Mouse (Mus musculus): Measurements from ENCODE around the gene Unc93a2.
"Not testable (repeated sequence)": the region's sequence is repeated elsewhere in the genome, so short reads cannot be mapped to it uniquely, and the experiment has no call there.

Gene Unc93a2

DNA sequence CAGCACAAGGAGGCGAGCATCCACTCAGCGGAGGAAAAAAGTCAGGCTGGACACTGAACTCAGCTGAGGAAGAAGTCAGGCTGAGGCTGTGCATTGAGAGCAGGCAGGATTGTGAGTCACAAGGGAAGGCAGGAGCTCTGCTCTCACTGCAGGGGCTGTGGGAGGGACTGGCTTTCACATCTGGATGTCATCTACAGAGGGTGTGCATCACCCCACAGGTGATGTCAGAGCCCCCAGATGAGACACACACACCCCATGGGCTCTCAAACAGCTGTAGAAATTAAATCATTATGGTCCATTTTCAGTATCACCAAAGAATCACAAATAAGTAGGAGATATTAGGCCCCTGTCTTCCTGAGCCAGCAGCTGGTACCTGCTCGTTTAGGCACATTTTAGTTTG is at the start of gene Unc93a2:
Gene Unc93a2, minus strand, starts transcription at position 101 of the 400 bp plus-strand sequence.
- in situ Hi-C loops (cut with MboI, MseI) = not testable (repeated sequence)

DNA sequence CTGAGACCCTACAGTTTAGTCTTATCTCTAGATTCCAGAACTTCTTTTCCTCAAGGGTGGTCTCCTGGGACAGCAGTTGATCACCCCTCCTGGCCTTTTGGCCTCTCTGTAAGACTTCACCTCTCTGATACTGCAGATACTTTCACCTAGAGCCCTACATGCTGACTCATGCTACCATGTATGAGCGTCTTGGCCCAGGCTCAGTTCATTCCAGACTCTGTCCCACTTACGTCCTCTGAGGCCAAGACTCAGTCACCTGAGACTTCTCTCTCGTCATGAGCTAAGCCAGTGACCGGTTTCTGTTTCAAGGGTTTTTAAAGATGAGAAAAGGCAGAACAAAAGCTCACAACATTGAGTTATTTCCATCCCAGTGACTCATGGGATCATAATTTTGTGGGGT is 48.9 kb upstream of the Unc93a2 start:
- in situ Hi-C loops (cut with MboI, MseI) = not testable (repeated sequence)

DNA sequence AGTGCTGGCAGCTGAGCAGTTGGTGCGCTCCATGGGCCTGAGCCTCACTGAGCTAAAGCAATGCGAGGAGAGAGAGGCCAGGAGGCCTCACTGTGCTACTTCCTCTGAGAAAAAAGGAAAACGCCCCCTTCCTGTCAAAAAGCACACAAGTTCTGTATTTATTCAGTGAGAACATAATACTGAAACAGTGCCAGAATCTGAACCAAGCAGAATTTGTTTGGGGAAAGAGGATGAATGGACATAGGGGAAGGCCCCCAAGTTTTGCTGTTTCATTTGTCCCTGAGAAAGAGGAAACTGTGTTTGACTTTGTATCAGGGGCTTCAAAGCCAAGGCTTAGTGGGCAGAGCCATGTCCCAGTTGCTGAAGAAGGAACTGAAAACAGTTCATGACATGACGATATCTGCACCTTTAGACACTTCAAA is 45.0 kb upstream of the Unc93a2 start:
- in situ Hi-C loops (cut with MboI, MseI) = not testable (repeated sequence)

DNA sequence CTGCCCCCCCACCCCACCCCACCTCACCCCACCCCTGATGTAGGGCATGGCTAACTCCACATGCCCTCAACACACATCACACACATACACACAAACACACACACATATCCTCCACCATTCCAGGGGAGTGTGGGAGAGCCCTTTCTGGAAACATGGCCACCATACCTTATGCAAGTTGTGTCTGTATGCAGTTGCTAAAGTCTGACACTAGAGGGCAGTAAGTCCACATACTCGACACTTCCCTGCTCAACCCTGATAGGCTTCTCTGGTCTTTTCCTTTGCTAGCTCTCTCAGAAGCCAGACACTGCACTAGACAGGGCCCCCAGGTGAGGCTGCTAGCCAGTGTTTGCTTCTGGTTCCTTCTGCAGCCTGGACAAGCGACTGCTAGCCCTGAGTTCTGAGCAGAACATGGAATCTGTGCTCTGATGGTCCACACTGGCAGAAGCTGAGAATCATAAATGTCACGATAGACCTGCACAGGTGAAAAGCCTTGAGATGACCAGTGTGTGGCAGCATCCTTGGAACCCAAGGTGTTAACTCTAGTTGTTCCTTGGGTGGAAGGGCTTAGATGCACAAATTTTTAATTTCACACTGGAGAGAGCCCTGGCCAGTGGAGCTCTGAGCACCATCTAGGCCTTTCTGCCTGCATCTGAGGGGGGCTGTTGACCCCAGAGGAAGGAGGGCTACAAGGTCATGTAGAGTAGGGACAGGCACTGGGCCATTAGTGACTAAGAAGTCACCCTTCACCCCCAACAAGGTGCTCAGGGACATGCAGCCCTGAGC is 35.1 kb upstream of the Unc93a2 start:
- in situ Hi-C loops (cut with MboI, MseI) = loop anchor here (10.0 kb wide), 1 partner anchor 144 kb away; no protein-coding TSS in a partner anchor

DNA sequence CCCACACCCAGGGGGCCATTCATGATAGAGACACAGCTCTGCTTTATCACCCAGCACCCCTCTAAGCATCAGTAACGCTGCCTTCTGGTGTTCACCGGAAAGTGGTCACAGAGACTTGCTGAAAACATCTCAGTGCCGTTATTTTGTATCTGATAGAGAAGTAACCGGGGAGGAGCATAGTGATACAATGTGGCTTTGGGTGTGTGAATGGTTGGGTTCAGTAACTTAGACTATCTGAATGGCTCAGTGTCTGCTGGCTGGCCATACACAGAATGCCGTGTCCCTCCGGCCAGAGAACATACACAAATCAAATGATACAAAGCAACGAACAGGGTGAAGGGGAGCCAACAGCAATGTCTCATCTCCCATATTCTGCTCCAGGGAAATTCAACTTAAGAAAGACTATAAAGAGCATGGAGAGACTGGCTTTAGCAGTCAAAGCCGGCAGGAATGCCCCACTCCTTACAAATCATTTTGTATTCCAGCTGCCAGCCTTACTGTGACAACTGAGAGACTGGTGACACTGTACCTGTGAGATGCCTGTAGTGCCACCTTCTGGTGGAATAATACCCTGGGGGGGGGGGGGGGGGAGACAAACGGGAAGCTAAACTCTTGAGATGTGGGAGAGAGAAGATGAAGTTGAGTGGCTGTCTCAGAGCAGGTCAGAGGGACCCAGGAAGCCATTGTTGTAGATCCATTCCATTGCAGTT is 29.5 kb upstream of the Unc93a2 start:
- in situ Hi-C loops (cut with MboI, MseI) = not testable (repeated sequence)

DNA sequence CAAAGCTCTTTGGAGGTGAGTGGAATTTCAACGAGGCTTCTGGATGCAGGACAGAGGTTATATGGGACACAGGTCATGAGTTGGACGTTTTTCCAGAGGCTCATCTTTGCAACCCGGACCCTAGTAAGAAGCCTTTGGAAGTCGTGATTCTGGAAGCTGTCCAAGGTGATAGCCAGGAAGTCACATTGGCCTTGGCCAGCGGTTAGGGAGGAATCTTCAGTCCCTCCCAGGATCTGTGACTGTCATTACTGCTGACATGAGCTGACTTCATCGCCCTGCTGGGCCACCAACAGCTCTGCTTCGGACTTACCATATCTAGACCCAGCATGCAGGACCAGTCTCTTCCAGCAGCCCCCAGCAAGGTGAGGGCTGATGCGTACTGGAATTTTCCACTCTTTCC is 28.1 kb upstream of the Unc93a2 start:
- in situ Hi-C loops (cut with MboI, MseI) = not testable (repeated sequence)

DNA sequence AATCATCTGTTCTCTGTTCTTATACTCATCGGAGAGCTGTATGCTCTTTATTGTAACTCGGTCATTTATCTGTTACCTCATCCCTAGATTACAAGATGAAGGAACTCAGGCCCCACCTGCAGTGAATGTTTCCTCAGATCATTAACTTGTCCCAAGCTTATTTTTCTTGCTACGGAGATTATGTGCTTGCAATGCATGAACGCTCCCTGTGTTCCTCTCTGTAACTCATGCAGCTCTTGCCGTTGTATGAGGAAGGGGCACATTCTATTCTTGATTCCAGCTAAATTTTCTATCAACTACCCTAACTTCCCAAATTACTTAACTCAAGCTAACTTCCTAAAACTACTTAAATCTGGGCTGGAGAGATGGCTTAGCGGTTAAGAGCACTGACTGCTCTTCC is 14.5 kb upstream of the Unc93a2 start:
- in situ Hi-C loops (cut with MboI, MseI) = not testable (repeated sequence)

DNA sequence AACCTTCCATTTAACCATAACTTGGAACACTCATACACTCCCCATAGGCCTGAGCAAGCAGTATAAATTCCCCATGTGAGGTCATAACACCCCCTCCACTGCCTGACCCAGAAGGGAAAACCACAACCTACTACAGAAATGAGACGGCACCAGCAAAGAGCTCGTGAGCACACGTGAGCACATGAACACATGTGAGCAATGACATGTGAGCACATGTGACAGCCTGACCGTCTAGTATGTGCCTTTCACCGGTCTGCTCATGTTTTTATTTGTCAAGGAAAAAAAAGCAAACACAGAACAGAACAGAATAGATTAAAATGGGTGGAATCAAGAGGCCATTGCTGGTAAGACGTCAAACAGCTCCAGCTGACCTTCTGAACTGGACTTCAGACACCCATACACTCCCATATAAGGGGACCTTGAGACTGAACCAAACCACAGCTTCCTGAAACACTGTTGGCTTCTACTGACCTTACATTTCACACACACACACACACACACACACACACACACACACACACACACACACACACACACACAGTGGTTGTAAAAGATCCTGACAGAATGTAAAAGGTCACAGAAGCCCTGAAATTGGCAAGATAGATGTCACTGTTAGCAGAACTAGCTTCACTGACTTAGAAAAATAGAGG is 13.1 kb upstream of the Unc93a2 start:
- in situ Hi-C loops (cut with MboI, MseI) = not testable (repeated sequence)

DNA sequence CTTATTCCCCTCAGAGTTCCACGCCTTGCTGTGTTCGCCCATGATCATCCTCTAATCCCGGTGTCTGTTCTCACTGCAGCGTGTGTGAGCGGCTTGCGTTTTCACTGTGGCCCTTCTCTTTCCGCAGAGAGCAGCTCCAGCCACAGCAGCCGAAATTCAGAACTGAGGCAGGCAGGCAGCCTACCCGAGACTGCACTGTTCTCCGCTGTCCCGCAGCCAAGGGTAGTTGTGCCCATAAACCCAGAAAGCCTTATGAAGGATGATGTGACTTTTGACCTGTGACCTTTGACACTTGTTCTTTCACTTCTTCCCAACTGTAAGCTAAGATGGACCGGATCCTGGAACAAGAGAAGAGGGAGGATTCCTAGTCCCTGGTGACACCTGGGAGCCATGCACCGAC is 11.8 kb upstream of the Unc93a2 start:
- in situ Hi-C loops (cut with MboI, MseI) = not testable (repeated sequence)

DNA sequence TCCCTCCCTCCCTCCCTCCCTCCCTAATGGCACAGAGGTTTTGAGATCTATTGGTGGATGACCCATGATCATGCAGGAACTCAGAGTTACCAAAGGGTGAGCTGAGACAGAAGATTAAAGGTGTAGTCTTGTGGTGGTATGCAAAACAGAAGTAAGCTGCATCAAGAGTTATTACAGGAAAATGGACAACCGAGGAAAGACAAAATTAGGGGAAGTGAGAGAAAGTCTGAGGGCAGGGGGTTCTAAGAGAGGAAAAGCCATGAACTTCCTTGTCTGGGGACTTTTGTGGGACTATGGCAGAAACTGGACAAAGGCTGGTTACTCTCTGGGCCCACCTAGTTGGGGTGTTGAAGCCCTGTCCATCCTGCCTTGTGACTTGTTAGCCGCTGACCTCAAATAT is 11.0 kb upstream of the Unc93a2 start:
- in situ Hi-C loops (cut with MboI, MseI) = not testable (repeated sequence)

DNA sequence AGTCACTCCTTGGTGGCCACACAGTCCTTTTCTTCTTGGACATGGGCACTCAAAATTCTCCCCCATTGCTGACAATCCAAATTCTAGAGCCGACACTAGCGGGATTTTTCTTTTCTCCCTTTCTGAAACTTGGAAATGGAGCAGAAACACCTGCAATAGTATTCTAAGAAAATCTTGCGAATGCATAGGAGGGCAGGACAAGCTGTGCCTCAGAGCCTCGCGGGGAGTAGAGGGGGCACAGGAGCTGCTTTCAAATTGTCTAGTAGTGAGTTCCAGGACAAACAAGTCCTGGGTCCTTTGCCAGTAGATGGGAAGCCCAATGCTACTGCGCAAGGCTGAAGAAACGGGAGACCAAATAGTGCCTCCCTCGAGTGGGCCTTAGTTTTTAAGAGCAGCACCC is 10.4 kb upstream of the Unc93a2 start:
- in situ Hi-C loops (cut with MboI, MseI) = not testable (repeated sequence)

DNA sequence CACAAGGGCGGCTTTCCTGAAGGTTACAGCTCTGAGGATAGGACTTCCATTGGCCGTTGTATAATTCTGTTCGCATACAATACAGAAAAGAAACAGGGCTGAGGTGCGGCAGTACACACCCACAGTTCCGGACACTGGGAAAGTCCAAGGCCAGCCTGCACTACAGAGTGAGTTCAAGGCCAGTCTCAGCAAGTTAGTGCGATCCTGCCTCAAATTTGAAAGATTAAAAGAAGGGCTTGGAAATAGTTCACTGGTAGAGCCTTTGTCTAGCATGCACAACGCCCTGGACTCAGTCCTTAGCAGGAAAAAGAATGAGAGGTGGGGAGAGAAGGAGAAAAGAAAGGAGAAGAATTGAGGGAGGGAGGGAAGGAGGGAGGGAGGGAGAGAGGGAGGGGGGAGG is 9.9 kb upstream of the Unc93a2 start:
- in situ Hi-C loops (cut with MboI, MseI) = not testable (repeated sequence)

DNA sequence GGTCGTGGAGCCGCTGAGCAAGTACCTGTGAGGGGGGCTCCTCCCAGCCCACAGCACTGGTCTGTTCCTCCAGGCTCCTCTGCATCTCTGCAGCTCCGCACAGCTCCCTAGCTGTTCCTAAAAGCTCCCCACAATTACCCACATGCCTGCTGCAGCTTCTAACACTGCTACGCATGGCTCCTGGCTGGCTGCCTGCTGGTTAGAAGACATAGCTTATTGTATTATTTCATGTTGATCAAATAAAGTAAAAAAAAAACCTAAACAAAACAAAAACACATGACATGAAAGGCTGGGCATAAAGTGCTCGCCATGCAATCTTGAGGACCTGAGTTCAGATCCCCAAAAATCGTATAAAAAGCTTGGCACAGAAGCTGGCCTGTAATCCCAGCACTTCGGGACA is 4.6 kb upstream of the Unc93a2 start:
- in situ Hi-C loops (cut with MboI, MseI) = not testable (repeated sequence)

DNA sequence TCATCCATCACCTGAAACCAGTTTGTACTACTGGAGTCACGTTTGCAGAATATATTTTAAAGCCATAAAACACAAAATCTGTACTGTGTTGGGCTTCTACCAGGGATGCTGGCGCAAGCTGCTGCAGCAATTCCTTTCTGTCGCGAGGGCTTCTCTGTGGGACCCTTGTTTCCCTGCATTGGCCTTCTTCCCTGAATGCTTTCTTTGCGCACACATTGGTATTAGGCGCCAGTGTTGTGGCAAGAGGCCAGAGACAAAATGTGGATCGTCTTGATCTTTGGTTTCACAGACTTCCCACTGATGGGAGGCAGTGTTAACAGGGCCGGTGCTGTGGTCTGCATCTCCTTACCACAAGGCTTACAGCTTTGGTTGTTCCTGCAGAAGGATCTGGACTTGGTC is 3.7 kb upstream of the Unc93a2 start:
- in situ Hi-C loops (cut with MboI, MseI) = not testable (repeated sequence)

DNA sequence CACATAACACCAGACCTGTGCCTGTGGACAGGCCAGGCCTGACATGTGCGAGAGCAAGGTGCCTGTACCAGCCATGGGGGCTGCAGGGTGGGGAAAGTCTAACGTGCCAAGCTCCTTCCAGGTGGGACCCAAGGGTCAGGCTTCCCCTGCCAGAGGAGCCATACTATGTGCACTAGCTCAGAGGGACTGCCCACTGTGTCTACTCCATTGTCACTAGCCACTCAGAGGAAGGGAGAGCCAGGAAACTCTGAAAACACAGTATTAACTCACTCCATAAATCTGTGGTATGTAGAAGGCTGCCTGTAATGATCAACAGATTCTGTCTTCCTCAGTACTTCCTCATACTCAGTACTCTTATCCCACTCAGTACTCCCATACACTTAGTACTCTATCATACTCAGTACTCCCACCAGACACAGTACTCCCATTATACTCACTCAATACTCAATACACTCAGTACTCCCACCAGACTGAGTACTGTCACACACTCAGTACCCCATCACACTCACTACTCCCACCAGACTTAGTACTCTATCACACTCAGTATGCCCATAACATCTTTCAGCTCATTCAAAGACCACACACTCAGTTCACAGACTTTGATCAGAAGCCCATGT is 3.2 kb upstream of the Unc93a2 start:
- in situ Hi-C loops (cut with MboI, MseI) = not testable (repeated sequence)

DNA sequence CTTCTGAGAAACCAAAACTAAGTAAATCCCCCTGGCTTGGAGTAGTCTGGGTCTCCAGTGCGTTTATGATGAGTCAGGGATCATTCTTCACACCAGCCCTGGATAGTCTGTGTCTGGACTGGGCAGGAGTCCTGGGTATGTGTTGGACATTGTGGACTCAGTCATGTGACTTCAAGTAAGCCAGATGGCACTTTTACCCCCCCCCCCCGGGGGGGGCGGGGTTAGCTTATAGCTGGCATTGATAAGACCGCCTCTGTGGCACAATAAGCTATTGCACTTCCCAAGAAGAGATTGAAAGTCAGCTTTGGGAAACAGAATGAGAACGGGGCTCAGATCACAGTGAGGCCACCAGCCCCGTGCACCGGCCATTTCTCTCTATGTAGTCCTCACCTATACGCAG is 752 bp upstream of the Unc93a2 start:
- in situ Hi-C loops (cut with MboI, MseI) = not testable (repeated sequence)

DNA sequence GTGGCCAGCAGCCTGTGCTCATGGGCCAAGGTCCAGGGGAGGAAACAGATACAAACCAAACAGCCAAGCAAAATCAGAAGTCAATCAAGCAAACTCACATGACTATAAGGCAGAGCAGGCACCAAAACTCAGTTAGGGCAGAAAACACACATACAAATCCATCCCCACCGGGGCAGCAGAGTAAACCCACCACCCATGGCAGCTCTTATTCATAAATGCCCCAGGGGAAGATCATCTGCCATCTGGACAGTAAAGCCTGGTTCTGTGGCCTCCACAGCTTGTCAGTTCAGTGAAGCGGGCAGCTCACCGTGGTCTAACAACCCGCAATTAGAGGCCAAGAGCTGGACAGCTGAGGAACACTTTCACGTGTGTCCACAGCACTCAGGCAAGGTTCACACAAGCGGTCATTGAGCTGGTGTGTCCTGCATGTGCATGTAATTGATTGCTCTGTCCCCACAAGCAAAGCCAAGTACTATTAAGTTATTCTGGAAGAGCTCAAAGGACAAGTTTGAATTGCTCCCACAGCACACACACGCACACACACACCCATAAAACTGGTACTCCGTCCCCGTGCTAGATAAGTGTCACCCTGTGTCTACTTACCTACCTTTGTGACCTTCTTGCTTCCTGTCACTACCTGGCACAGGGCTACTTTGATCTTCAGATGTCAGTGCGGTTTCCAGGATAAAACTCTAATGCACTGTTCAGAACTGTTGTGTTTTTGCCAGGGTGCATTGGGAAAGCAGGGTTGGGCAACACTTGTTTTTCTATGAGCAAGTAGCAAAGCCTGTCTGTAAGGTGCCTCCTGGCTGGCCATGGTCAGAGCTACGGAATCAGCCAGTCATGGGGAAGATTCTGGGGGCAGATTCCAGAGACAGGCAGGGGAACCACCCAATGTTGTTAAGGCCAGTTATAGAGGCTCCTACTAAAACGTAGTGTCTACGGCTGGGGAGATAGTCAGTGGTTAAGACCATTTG is 1.8 kb downstream of the Unc93a2 start:
- in situ Hi-C loops (cut with MboI, MseI) = not testable (repeated sequence)

DNA sequence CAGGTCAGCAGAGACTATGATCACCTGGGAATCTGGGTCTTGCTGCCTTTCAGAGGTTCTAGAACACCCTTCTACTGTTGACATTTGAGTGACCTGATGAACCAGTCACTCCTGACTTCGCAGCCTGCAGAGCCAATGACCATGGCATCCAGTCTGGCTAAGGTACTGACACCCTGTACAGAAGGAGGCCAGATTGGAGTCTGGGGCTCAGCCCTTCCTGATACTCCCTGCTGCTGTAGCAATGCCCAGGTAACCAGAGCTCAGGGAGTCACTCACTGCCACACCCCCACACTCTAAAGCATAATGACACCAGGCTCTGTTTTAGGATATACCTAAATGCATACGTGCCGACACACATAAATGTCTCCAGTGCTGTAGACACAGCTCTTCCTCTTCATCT is 2.6 kb downstream of the Unc93a2 start:
- in situ Hi-C loops (cut with MboI, MseI) = not testable (repeated sequence)

DNA sequence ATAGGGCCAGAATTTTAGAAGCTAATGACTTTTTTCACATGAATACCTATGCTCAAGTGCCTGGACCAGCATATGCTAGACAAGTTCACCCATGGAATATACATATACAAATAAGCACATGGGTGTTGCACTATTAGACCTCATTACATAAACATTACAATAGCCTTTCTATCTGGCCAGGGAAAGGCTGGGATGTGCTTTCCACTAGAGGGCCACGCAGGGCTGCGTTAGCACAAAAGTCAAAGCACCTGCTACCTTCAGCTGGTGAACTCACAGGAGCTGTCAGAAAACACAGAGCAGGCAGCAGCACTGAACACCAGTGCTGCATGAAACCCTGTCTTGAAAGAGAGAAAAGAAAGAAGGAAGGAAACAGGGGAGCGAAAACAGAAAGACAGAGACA is 7.4 kb downstream of the Unc93a2 start:
- in situ Hi-C loops (cut with MboI, MseI) = not testable (repeated sequence)

DNA sequence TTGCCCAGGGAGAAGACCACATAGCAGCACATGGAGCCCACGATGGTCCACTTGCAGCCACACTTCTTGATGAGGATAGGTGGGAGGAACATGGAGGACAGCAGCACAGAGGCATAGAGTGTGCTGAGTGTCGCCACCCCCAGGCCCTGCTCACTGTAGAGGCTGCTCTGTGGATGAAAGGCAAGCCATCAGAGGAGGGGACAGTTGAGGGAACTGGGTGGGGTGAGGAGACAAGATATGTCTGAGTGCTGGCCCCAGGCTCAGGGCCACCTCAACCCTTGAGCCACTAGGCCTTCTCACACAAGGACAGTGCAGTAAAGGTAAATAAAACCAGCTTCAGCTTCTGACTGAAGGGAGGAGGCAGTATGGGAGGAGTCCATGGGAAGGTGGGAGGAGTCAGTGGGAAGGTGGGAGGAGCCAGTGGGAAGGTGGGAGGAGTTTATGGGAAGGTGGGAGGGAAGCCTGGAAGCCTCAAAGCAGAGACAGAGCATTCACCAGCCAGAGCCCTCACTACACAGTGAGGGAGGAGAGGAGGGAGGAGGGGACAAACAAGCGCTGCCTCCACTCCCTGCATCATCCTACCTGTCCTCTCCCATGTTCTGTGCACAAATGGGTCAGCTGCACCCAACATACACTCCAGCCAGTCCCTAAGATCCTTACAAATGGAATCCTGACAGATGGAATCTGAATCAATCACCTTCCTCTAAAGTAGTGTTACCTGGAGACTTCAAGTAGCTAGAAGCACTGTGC is 8.1 kb downstream of the Unc93a2 start:
- in situ Hi-C loops (cut with MboI, MseI) = not testable (repeated sequence)

Data from T-helper 2 cell (primary cell).